Mouse (Mus musculus) thymus, adult 18-20 months (tissue): ENCODE results near the gene Gm6588.

Experiments
- DNase-seq, 2 experiments: peaks; one replicate each; pipeline ENCODE4 v3.0.0; 2022; ENCODE audit warnings: mixed read lengths in 2 of 2

The Gm6588 gene

GRCm38 (mm10) chr5:112473453-112473852, 24.2 kb downstream of the Gm6588 start:
- no peak for DNase-seq

- DNase-seq: no peak
Observed at GRCm38 (mm10) chr5:112481946-112482410, 32.8 kb downstream of the Gm6588 start.

- DNase-seq: no peak
Observed at GRCm38 (mm10) chr5:112482551-112482950, 33.3 kb downstream of the Gm6588 start.

DNA sequence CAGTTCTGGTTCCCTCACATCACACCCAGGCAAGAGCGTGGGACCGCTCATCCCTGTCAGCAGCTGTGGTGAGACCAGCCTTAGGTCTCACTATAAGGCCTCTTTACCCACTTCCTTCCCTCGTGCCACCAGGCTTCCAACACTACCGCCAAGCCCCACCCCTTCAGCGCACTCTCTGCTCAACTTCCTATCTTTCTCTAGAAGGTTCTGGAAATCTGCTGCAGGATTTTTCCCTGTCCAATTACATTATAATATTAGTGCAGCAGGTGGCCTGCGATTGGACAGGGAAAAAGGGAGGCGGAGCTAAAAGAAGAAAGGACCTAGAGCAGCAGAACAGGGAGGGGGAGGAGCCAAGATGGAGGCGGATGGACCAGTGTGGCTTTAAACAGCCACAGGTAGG, 33.8 kb downstream of the Gm6588 start:
- DNase-seq: no peak

DNA sequence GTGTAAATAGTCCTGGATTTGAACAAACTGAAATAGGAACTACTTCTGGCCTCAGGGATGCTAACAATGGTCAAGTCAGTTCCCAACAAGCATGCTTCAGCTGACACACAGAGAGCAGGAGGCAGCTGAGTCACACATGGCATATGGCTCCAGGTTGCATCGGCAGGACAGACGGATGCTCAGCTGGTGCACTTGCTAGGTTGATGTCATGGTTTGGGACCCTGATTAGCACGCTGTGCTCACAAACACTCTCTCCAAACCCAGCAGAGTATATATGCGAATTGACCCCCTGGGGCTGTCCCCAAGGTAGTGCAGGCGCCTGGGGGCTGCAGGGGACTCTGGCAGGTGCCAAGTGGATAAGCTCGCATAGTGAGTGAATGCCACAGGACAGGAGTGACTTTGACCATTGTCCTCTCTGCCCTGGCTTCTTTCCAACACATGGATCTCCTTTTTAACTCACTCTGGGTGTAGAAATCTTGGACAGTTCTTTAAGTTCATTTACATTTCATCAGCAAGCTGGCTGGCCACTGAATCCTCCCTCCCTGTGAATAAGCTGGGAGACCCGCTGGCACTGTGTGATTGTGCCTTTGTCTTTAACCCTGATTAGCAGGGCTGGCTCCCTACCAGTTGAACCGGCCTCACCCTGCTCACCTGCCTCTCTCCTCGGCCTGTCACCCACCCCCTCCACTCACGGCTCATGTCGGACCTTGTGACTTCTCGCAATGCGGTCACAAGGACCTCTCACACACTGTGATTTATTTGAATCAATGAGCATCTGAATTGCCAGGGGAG, 35.9 kb downstream of the Gm6588 start:
- no peak for DNase-seq

GRCm38 (mm10) chr5:112486415-112486814, 37.2 kb downstream of the Gm6588 start:
- DNase-seq: no peak

DNA sequence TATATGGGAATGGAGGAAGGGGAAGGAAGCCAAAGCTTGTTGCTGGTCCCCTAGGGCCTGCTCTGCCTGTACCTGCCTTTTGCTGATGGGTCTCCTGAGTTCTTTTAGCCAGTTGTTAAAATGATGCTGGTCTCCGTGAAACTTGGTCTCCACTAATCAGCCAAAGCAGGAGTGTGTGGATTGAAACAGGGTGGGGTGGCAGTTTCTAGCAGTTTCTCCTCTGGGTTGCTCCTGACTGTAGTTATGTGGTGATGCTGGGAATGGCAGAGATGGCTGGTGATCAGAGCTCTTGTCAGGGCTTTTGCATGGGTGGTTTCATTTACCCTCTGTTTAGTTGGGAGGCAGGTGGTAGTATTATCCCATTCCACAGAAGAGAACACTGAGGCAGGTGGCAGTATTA, 38.3 kb downstream of the Gm6588 start:
- no peak for DNase-seq

DNA sequence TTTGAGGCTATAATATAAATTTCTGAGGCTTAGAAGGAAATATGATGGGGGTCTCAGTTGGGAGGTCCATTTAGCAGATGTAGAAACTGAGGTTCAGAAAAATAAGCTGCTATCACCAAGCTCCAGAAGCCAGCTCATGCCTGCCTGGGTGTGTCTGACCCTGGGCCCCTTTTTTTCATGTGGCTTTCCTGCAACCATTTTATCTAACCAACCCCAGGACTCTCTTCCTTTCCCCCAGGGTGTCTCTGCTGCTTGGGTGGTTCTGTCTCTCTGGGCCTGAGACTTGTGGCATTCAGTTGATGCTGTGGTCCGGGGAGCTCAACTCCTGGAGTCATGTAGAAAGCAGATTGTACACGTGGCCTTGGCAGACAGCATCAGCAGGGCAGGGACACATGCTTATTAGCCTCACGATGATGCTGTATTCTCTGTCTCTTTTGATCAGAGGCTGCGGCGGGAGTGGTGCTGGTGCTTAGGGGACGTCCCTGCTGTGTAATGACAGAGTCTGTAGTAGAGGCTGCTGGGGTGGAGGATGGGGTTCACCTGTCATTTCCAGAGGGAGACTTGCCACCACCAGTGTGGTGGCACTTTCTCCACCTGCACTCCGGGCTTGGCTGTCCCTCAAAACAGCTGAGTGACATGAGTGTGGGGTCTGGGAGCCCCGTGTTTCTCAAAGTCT, 39.0 kb downstream of the Gm6588 start:
- no peak for DNase-seq

- DNase-seq: no peak
Observed at GRCm38 (mm10) chr5:112491489-112491888, 42.3 kb downstream of the Gm6588 start.

DNA sequence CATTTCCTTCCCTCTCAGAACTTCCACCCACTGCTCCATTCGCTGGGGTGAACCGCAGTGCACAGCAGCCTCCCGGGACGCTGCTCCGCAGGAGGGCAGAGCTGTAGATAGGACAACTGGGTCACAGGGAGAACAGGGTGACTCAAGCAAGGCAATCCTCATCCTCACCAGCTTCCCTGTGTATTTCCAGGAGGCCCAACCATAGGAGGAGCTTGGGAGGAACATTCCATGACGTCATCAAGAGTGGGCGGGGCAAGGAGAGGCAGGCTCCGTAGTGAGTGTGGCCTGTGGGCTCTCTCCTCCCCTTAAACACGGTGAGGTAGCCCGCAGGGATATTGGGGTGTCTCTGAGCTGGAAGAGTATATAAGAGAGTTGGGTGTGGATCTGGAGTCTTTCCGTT, 44.3 kb downstream of the Gm6588 start:
- DNase-seq: no peak

- DNase-seq: no peak
Observed at GRCm38 (mm10) chr5:112496753-112497369, 47.6 kb downstream of the Gm6588 start.

DNA sequence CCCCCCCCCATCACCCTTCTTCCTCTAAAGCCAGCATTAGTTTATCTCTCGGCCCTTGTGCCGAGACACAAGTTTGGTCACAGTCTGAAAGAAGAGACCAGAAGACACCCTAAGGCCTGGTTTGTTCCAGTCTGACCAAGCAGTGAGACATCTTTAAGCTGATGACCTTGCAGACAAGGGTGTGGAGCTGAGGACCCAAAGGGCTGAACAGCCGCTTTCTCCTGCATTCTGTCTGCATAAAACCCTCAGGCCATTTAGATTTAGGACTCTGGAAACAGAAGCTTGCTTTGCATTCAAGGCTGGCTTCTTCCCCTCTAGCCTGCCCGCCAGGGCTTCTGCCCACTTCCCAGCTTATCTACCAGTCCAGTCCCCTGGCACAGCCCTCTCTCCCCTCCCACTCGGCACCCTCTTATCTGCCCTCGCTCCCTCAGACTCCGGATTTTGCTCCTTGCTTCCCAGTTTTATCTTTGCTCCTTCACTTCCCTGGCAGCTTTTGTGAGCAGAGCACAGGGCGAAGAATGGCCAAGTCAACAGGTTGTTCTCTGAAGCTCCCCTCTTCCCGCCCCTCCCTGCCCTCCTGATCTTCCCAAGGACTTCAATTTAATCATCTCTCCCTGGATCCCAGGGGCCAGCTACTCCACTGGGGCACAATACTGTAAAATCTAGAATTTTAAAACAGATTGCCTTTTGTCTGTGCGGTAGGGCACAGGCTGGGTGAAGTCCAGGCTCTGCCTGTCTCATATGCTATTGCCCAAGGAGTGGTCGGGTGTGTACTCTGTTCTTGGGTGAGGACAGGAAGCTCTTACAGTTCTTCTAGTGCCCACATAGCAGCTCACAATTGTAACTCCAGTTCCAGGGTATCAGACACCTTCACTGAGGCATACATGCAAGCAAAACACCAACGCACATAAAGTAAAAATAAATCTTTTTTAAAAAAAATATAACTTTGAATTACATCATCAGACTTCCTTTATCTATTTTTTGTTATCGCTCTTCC, 50.0 kb downstream of the Gm6588 start:
- no peak for DNase-seq

DNA sequence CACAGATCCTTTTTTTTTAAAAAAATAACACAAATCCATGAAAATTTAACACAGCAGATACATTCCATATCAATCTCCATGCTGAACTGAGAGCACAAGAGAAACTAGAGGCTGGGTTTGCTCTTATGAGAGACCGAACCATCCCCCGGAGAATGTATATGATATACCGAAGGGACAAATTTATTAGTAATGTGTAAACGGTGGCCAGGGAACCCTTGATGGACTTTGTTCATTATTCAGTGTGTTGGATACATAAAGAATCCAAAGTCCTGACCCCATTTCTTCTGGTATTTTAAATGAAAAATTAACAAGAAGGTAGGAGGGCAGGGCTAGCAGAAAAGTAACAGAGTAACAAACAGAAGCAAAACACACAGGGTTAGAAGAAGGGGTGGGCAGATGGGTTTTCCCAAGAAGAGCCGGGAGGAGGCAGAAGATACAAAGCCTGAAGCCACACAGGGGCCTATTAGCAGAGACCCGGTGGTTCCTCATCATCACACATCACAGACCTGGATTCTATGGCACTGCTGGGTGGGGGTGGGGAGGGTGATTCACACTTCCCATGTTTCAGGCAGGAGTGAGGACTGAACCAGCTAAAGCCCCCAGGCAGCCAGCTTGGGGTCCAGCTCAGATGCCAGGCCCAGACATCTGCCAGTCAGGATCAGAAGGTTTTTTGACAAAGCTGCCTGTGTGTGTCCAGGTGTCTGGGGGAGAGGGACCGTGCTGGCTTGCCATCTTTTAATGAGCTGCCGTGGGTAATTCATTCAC, 50.9 kb downstream of the Gm6588 start:
- no peak for DNase-seq
